Mouse (Mus musculus): ENCODE results near the gene Axin2. TPM values are rescaled to one million over a fixed set of nuclear protein-coding genes. Genes with fewer than 3 reads are reported as not detected.
"Not testable (repeated sequence)": the region's sequence is repeated elsewhere in the genome, so short reads cannot be mapped to it uniquely, and the experiment has no call there.

The Axin2 gene
- total RNA-seq (2022) = 10 to 100 TPM; 29.6 to 35.6 (median 32.4) TPM

DNA sequence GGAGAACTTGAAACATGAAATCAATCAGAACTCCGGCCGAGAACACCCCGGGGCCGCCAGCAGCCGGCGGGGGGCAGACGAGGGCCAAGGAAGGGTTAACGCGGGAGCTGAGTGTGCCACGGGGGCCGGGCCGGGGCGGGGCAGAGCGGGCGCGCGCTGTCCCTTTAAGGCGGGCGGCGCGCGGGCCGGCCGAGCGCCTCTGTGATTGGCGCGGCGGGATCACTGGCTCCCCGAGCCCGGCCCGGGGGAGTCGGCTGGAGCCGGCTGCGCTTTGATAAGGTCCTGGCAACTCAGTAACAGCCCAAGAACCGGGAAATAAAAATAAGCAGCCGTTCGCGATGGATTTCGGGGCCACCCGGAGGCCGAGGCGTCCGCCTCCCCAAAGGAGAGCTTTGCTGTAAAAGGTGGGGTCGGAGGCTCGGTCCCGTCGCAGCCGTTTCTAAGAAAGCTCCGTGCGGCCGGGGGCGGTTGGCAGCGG, at the start of gene Axin2:
Gene Axin2 (plus strand): TSS at position 192 of the 478 bp plus-strand sequence.
- DNase-seq (ENCODE audit: low spot score in 2 of 2) = peak; percentile 84 to 88

DNA sequence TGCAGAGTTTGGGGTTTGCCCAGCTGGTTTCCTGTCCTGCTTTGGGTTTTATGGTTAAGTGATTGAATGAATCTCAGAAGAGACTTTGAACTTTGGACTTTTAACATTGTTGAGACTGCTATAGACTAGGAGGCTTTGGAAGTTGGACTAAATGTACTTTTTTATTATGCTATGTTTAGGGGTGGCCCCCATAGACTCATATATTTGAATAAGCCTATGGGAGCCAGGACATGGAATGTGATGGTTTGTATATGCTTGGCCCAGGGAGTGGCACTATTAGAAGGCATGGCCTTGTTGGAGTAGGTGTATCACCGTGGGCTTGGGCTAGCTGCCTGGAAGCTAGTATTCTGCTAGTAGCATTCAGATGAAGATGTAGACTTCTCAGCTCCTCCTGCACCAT, 48.9 kb upstream of the Axin2 start:
- DNase-seq (ENCODE audit: low spot score in 2 of 2) = not testable (repeated sequence)

DNA sequence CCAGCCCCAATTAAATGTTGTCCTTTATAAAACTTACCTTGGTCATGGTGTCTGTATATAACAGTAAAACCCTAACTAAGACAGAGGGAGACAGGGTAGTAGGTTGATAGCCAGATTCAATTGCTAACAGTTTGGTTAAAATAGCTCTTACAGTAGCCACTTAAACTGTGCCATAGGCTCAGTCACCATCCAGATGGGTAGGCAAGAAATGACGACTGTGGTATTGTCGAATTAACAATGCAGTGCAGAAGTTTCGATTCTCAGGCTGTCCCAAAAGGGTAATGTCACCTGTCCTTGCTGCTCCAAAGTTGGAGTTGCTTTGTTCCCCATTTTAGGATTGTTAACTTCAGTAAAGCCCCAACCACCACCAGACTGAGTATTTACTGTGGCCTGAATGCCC, 48.4 kb upstream of the Axin2 start:
- no peak for DNase-seq (ENCODE audit: low spot score in 2 of 2)

DNA sequence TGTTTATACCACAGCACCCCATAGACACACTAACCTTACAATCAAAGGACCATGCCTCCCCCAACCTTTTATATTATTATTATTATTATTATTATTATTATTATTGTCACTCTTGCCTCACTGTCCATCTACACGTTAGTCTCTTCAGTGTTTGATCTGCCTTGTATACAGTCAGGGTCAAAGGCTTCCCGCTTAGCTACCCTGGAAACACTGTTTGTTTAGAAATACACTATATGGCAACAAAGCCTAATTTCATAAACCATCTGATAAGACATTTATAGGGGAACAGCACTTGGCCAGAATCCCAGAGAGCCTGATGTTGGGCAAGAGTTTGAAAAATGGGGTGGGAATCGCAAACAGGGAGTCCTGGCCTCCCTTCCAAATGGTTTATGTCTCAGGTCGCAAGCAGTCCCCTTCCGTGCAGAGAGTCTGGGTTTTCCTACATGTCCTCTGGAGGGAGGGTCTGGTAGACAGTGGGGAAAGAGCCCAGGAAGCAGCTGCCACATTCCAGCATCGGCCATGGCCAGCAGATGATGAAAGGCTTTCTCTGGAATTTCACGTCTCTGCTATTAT, 43.4 kb upstream of the Axin2 start:
- no peak for DNase-seq (ENCODE audit: low spot score in 2 of 2)

DNA sequence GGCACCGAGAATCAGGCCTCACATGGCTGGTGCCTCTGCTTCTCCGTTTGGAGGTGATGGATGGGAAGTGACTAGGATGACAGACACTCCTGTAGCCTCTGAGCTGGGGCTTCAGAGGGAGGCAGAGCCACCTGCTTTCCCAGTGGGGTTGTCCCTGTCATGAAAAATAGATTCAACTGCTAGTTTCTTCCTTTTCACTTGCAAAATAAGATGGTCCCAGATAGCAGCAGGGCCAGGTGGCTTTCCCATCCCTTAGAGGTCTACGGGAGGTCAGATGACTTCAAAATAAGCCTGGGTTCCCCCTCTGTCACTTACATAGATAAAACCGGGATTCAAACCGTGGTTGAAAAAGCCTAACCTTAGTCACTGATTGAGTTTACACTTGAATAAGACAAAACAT, 42.6 kb upstream of the Axin2 start:
- no peak for DNase-seq (ENCODE audit: low spot score in 2 of 2)

DNA sequence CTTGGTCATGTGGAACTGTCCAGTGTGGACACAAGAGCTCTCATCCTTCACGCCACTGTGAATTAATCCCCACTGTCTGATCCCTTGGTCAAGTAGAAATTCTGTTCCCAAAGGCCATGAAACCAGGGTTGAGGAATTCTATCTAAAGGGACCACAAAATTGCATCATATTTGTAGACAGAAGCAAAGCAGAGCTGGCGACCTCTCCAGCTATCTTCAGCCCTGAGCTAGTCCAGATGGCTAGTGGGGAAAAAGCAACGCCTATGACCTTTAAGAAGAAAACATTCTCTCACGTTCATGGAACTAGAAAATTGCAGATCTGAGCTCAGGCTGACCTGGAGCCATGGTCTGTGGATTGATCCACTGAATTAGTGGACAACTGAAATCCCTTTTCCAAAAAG, 39.6 kb upstream of the Axin2 start:
- DNase-seq (ENCODE audit: low spot score in 2 of 2) = no peak

DNA sequence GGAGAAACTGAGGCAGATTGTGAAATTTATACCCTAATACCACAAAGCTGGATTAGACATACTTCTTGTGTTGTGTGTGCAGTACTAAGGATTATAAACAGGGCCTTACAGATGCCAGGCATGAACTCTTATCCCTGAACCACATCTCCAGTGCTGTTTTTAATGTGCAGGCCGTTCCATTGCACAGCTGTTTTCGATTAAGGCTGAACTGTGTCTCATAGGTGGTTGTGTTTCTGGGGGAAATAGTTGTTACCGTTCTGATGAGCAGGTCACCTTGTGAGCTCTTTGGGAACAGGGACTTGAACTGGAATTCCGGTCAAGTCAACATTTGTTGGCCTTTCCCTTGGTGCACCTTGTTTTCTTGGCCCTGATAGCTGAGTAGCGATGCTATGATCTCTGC, 38.5 kb upstream of the Axin2 start:
- DNase-seq (ENCODE audit: low spot score in 2 of 2) = no peak

DNA sequence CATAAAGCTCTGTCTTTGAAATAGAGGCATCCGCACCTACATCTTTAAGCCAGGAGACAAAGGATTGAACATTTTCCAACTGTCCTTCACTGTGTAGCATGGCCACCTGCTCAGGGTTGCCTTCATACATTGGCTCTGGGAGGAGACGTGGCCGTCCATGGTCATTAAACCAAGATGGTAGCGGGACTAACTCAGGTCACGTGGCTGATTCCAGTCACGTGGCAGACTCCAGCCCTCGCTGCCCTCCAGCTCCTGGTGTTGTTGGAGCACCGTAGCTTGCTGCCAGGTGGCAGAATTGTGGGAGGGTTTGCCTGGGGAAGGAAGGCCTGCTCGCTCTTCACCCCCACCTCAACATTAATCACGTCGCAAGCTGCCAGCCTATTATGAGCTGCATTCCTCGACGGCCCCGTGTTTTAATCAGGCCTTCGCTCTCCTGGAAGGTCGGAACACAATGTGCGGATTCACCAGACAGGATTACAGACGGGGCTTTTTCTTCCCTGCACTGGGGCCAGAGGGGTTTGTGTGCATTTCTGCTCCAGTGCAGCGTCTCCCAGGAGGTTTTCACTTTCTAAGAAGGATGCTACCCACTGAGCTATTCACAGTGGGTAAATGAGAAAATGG, 34.8 kb upstream of the Axin2 start:
- DNase-seq (ENCODE audit: low spot score in 2 of 2) = no peak

DNA sequence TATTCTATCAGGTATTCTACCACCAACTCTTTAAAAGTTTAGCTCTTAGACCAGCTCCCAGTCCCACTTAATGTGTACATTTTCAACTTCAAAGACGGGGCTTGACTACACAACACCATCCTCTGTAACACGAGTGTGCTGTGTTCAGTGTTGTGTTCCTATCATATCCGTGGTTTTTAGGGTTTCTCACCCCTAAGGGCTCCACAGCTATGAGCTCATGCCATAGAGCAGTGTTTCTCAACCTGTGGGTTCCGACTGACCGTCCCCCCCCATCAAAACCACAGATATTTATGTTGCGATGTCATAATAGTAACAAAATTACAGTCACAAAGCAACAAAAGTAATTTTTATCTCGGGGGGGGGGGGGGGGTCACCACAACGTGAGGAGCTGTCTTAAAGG, 34.1 kb upstream of the Axin2 start:
- no peak for DNase-seq (ENCODE audit: low spot score in 2 of 2)

DNA sequence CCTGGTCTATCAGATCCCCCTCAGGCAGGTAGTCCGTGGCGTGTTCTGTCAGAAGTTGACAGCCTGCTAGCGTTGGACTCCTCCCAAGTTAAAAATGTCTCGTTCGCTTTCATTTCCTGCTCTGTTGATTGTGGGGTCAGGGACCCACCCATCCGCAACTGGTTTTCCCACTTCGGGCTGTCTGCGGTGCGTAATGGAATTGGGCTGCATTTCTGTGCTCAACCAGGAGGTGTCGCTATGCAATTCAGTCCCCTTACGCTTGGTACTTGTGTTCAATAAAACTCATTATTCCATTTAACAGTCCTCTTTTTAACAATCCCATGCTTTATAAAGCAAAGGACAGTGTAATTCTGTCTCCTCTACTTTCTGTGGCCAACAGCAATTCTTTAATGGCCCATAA, 31.0 kb upstream of the Axin2 start:
- DNase-seq (ENCODE audit: low spot score in 2 of 2) = peak in 1 of 2 experiments; percentile 46

DNA sequence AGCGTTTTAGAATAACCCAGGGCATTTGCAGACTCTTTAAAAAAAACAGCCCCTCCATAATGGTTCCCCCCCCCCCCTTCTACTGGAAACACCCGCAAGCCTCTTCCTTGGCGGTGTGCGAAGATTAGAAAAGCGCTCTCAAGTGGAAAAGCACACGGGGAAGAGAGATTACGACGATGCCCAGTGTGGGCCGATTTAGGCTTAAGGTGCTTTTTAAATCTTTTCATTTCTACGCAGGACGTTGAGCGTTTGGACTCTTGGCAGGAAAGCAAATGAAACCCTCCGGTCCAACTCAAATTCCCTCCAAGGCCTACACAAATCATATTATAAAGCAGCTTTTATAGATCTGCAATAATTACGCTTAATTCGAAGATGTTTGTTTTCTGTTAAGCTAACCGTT, 29.6 kb upstream of the Axin2 start:
- no peak for DNase-seq (ENCODE audit: low spot score in 2 of 2)

DNA sequence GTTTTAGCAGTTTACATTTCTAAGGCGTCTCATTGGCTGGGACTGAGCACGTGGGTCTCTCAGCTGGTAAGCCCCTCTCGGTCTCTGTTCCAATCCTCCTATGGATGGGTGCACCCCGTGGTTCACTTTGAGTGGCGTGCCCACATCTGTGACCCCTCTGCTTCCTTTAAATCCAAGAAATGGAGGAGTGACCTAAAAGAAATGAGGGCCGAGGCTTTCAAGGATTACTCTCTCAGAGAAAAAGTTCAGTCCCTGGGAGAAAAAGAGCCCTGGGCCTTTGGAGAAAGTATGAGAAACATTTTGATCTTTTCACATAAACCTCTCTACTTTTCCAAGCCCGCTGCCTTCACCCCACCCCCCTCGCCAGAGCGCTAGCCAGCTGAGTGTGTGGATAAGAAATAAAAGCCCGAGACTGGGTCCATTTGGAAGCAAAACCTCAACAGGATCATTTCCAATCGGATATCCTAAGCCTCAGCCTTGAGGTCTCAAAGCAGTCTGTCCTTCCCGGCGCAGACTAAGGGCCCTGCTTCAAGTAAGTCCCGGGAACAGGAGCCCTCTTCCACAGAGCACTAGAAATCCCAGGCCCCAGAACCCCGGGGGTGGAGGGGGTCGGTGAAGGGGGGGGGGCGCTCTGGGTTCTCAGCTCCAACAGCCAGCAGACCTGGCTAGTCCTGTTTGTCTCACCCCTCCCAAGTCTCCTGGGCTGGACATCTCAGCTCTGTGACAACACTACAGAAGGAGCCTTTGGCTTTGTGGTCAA, 28.9 kb upstream of the Axin2 start:
- DNase-seq (ENCODE audit: low spot score in 2 of 2) = no peak

DNA sequence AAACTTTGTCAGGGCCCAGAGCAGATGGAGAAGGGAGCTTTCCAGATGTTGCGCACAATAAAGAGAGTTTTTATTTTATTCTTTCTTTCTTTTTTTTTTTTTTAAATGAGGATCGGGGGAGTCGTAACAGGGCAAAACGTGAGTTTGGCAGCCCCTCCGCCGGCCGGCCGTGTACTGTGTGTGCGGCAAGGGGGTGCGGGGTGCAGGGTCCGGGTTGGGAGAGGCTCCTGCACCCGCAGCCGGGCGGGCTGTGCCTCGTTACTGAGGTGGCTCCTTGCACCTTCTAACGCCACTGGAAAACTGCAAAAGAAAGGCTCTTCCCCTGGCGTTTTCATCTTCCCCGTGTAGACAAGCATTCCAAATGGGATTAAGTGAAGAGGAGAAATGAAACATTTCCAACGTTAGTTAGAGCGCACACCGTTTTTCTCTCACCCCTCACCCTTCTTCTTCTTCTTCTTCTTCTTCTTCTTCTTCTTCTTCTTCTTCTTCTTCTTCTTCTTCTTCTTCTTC, 28.2 kb upstream of the Axin2 start:
- no peak for DNase-seq (ENCODE audit: low spot score in 2 of 2)

DNA sequence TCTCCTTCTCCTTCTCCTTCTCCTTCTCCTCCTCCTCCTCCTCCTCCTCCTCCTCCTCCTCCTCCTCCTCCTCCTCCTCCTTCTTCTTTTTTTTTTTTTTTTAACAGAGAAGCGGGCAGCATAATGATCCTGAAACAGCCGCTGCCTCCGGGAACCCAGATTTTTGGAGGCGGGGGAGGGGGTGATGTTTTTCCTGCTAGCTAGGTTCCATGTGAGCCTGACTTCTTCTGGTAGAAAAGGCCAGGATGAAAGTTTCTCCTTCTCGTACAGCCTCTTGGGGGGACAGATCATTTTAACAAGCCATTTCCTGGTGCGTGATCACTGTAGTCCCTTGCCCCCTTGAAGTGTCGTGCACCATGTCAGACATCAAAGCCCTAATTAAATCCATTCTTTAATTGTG, 27.7 kb upstream of the Axin2 start:
- DNase-seq (ENCODE audit: low spot score in 2 of 2) = no peak

DNA sequence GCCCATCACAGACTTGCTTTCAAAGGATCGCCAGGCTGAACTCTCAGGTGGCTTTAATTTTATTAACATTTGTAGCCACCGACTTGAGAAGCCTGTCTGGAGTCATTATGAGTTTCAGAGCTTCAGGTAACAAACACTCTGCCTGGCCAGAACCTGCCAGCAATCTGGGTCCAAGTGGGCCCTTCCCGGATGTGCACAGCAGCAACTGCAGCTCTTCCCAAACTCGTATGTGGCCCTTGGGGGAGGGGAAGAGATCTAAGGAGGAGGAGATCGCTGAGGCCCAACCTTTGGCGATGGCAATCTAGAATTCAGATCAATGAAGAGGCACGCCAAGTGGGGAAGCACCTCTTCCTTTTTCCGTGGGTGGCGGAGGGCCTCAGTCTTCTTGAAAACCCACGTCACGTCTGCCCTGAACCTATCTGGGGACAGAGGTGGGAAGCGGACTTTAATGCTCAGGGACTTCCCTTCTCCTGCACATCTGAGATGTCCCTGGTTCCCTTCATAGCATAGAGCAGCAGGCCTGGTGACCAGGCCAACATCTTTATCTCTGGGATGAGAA, 26.8 kb upstream of the Axin2 start:
- DNase-seq (ENCODE audit: low spot score in 2 of 2) = no peak

DNA sequence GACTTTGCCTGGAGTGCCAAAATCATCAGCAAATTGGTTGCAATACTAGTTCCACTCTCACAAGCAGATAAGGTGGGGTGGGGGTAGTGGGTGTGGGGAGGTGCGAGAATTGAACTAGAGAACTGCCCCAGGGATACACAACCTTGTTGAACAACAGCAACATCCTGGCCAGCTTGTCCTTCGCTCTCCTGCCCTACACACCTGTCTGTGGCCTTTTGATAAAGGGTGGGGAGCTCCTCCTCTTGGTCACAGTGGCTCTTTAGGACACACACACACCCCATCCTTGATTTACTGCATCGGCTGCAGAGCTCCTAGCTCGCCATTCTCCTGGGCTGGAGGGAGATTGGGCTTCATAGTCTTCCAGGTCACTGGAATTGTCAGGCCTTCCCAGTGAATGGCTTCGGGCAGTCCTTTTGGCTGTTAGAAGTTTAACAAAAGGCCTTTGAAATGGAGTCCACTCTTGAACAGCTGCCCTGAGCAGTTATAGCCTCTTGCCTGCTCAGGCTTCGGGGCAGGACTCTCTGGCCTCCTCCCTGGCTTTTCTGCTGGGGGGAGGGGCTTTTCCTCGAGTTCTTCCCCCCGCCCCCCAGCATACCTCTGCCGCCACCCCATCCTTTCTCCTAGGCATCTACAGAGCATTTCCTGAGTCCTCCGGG, 26.2 kb upstream of the Axin2 start:
- no peak for DNase-seq (ENCODE audit: low spot score in 2 of 2)

DNA sequence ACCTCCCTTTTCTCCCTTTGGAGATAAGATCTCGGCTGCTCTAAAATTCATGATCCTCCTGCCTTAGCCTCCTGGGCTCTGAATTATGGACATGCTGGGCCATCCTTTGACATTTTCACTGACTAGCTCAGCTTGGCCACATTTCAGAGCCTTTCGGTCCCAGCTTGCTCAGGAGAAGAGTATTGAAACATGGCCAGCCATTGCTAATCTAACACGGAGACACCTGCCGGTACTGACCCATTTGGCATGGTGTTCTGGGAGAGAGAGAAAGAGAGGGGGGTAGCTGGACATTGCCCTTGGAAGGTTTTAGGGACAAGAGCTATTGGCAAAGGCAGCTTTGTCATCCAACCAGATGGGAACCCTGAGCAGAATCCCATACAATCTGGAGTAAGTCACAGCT, 23.1 kb upstream of the Axin2 start:
- no peak for DNase-seq (ENCODE audit: low spot score in 2 of 2)

DNA sequence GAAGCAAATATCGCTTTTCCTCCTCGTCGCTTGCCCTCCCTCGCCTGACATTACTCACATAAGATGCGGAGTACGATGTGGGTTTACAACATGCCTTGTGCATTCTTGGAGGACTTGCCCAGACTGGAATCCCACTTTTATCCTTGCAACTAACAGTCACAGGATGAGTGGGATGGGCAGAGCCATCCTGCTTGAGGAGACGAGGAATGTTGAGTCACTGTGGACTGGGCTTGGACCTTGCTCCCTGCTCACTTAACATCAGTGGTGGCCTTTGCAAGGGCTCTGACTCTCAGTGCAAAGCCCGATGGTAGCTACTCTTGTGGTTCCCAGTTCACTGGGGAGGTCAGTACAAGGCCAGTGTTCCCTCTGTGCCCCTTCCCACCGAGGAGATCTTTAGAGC, 22.1 kb upstream of the Axin2 start:
- no peak for DNase-seq (ENCODE audit: low spot score in 2 of 2)

DNA sequence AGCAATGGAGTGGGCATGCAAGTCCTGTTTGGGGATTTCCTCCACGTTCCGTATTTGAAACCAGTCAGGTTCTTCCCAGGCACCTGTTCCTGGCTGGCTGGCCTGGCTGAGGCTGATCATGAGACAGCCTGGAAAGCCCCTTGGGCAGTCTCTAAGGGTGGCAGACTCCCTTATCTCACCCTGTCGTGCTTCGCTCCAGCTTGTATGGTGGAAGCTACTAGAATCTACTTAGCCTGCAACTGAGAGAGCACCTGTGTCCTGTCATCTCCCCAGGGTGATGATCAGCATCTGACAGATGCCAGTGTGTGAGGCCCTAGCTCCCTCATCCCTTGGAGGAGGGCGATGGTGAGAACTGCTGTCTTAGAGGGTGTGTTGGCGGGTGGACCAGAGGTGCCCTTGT, 21.7 kb upstream of the Axin2 start:
- DNase-seq (ENCODE audit: low spot score in 2 of 2) = no peak

DNA sequence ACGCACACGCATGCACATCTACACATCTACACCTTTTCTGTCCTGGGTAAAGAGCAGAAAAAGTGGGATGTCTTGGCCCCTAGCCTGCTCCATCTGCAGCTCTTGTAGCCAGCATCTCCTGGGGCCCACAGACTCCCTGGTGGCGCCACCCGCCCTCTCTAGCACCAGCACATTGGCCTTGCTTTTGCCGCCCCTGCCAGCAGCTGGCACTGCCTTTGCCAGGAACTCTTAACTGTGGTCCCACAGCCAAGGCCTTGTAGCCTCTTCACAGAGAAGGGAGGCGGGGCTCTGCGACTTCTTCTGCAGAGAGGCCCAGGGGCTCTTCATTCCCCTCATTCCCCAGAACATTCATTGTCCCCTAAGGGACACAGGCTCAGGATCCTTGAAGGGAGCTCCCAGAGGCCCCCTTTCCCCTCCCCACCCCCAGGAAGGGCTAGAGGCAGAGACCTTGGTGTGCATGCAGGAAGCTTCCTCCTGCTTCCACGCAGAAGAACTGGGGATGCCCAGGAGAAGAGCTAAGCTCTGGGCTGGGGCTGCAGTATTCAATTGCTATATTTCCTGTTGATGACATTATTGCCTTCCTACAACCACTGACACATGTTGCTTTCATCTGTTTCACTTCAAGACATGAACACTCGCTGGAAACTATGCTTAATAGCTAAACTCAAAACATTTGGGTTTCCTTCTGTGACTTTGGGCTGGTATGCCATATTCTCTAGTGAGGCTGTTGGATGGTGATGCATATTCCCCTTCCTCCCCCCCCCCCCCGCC, 19.2 kb upstream of the Axin2 start:
- DNase-seq (ENCODE audit: low spot score in 2 of 2) = peak; percentile 55 to 60

DNA sequence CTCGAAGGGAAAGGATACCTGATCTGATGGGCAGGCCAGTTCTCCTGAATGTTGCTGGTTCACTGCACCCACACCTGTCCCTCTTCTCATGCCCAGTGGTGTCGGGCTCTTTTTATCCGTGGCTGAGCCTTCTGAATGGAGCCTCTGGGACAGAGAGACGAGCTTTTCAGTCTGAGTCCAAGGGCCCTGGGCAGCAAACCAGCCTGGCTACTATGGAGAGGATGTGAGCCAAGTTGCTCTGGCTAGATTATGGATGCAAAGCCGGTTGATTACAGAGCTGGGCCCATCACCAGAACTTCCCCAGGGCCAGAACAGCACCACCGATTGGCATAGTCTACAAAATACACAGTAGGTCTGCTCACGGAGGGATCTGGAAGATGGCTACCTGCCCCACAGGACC, 18.5 kb upstream of the Axin2 start:
- peak in 1 of 2 experiments; percentile 47 for DNase-seq (ENCODE audit: low spot score in 2 of 2)
